Mouse (Mus musculus) left cerebral cortex, postnatal 25 days (tissue): ENCODE results near the gene Gm28044. TPM values are rescaled to one million over a fixed set of nuclear protein-coding genes. Genes with fewer than 3 reads are reported as not detected.
"Not testable (repeated sequence)": the region's sequence is repeated elsewhere in the genome, so short reads cannot be mapped to it uniquely, and the experiment has no call there.

Experiments used
- DNase-seq, 2 experiments: peaks; one replicate each; pipeline ENCODE4 v3.0.0; 2022; ENCODE audit warnings: low spot score in 2 of 2, mixed read lengths in 1 of 2
- intact Hi-C: fragments of 180-260 bp; cut with DNase I; formaldehyde crosslinking; loops from one replicate; pipeline ENCODE4 v1.15.1; 2025
- total RNA-seq, 2 experiments: library from RNA; stranded (reverse); gene quantifications; 2 replicates each; pipeline ENCODE4 v1.2.3; 2021

The Gm28044 gene
- 1 to 10 TPM; 1.0 to 1.1 TPM for total RNA-seq

- DNase-seq, result peak; percentile 92 to 95
Measured at GRCm38 (mm10) chr13:67360131-67360744, at the start of gene Gm28044, which contains the start of gene Zfp953. Gm28044 (minus strand) TSS chr13:67360536. Zfp953 (minus strand) TSS chr13:67360605.

GRCm38 (mm10) chr13:67399183-67399903, 39.0 kb upstream of the Gm28044 start, which contains the start of gene Zfp429:
Zfp429 (minus strand) TSS chr13:67399819.
- DNase-seq, result peak; percentile 73 to 82
- intact Hi-C loops, result not testable (repeated sequence)

More at GRCm38 (mm10) chr13:67360131-67360744, at the start of gene Gm28044, which contains the start of gene Zfp953:
- intact Hi-C loops, result loop anchor here (1.0 kb wide), 2 partner anchors 54 to 252 kb away; partner anchors contain the start of genes Gm28557 and Zfp457

GRCm38 (mm10) chr13:67376255-67376654, 15.9 kb upstream of the Gm28044 start:
- intact Hi-C loops, DNase-seq: not testable (repeated sequence)

GRCm38 (mm10) chr13:67375050-67375911, 14.9 kb upstream of the Gm28044 start, which contains the start of the genes Gm28041 and Zfp456:
Gm28041 (minus strand) TSS chr13:67375733.
Zfp456 (minus strand) TSS chr13:67375810.
- peak; percentile 60 to 71 for DNase-seq
- intact Hi-C loops, result not testable (repeated sequence)

- intact Hi-C loops, result no loop called here
- no peak for DNase-seq
Measured at GRCm38 (mm10) chr13:67351854-67352253, 8.5 kb downstream of the Gm28044 start.

GRCm38 (mm10) chr13:67343422-67343821, 16.9 kb downstream of the Gm28044 start:
- intact Hi-C loops, result no loop called here
- no peak for DNase-seq

GRCm38 (mm10) chr13:67332877-67333276, 27.5 kb downstream of the Gm28044 start:
- DNase-seq, result no peak
- intact Hi-C loops, result loop anchor here (2.0 kb wide), 1 partner anchor 26 kb away; the partner anchor contains the start of gene Zfp457

GRCm38 (mm10) chr13:67332019-67332724, 28.2 kb downstream of the Gm28044 start, which contains the start of gene Zfp595:
Zfp595 (minus strand) TSS chr13:67332570.
- intact Hi-C loops, result loop anchor here (2.0 kb wide), 1 partner anchor 25 kb away; the partner anchor contains the start of gene Zfp457
- DNase-seq, result peak; percentile 81 to 91

GRCm38 (mm10) chr13:67306718-67307117, 53.6 kb downstream of the Gm28044 start:
- DNase-seq, result peak in 1 of 2 experiments; percentile 2
- intact Hi-C loops, result loop anchor here (1.0 to 5.0 kb wide), 5 partner anchors 26 to 198 kb away; partner anchors contain the start of genes Gm28044, Gm28557, Zfp595 and Zfp953

- DNase-seq, result peak; percentile 94 to 97
- intact Hi-C loops, result loop anchor here (1.0 to 5.0 kb wide), 5 partner anchors 27 to 198 kb away; partner anchors contain the start of genes Gm28044, Gm28557, Zfp595 and Zfp953
Measured at GRCm38 (mm10) chr13:67305822-67306672, 54.3 kb downstream of the Gm28044 start, which contains the start of gene Zfp457. Zfp457 (minus strand) TSS chr13:67306485.

- peak; percentile 29 to 58 for DNase-seq
- intact Hi-C loops, result no loop called here
Measured at GRCm38 (mm10) chr13:67278314-67278713, 82.0 kb downstream of the Gm28044 start, which contains the start of gene Zfp458. Zfp458 (minus strand) TSS chr13:67278466.

GRCm38 (mm10) chr13:67269383-67270065, 90.8 kb downstream of the Gm28044 start:
- DNase-seq, result not testable (repeated sequence)
- intact Hi-C loops, result loop anchor here (5.0 kb wide), 1 partner anchor 38 kb away; the partner anchor contains the start of gene Zfp457

- intact Hi-C loops, result loop anchor here (5.0 kb wide), 1 partner anchor 39 kb away; the partner anchor contains the start of gene Zfp457
- peak; percentile 87 to 94 for DNase-seq
Measured at GRCm38 (mm10) chr13:67268568-67269369, 91.6 kb downstream of the Gm28044 start.
